Mouse (Mus musculus): ENCODE data around the gene BC052040. TPM values are rescaled to one million over a fixed set of nuclear protein-coding genes. Genes with fewer than 3 reads are reported as not detected.

BC052040 gene
- polyA plus RNA-seq, 1 experiment from 2014 or later = 12.6 TPM

DNA sequence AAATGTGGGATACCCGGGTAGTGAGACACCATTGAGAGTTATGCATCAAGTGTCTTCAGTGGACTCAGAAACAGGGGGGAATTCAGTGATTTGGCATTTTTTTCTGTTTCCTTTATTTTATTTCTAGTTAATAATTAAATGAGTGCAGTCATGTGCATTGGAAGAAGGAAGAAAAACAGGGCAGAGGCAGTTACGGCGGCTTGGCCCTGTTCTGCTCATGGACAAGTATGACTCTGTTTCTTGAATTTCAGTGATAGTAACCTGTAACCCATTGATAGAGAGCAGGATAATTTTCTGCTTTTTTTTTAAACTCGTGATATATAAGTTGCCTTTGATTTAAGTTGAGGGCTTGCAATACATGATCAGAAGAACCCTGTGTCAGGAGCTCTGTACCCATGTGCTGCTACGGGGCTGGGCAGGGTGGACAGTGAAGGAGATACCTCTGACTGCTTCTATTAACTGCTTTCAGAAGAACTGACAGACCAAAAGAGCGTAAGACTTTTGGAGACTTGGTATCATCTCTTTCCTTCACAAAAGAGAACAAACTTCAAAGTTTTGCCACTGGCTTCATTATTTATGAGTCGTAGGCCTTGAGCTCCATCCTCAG lies 91.6 kb downstream of the BC052040 start:
- no peak overlapping the region for H3K4me2 ChIP-seq (ENCODE audit: low read depth, low read length)
- no peaks in the 10 kb centered on the region for H3K36me3 ChIP-seq (ENCODE audit: control insufficient read depth, insufficient read depth, low read length)
- WGBS = 88% methylated on average over 7 of the region's 7 CpGs
- no peak for ATAC-seq (ENCODE audit: low read depth)
- no peak overlapping the region for H3K4me3 ChIP-seq (ENCODE audit: low read depth, low read length)
- no peaks in the 10 kb centered on the region for H3K9me3 ChIP-seq (ENCODE audit: control insufficient read depth, low read length)
- H3K27ac ChIP-seq (ENCODE audit: low read depth, low read length) = no peak overlapping the region
- no peaks in the 10 kb centered on the region for H3K27me3 ChIP-seq (ENCODE audit: control insufficient read depth, insufficient read depth, low read length)
- H3K4me1 ChIP-seq (ENCODE audit: control insufficient read depth, insufficient read depth, low read length) = no peaks in the 10 kb centered on the region
- H3K9ac ChIP-seq (replicated peaks; ENCODE audit: low read depth, low read length) = no peak overlapping the region

DNA sequence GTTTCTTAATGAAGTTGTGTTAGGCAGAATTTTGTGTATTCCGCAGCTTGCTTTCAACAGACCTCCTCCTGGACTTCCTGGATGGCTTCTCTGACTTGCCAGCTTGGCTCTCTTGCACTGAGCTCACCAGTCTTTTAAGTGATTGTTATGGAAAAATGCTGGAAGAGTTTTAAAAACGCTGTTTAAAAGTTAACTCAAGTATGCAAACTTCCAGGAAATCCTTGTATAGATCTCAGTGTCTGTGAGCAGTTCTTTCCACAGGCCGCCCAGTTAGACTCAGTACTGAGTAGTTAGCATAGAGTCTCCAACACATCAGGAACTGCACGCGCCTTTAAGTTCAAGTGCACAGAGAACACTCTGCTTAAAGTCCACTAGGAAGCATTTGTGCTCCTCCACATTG lies 97.3 kb downstream of the BC052040 start:
- no peaks in the 10 kb centered on the region for H3K36me3 ChIP-seq (ENCODE audit: control insufficient read depth, insufficient read depth, low read length)
- H3K4me3 ChIP-seq (ENCODE audit: low read depth, low read length) = no peak overlapping the region
- H3K9ac ChIP-seq (replicated peaks; ENCODE audit: low read depth, low read length) = no peak overlapping the region
- WGBS = 78% methylated on average over 5 of the region's 5 CpGs
- H3K27ac ChIP-seq (ENCODE audit: low read depth, low read length) = no peak overlapping the region
- no peaks in the 10 kb centered on the region for H3K27me3 ChIP-seq (ENCODE audit: control insufficient read depth, insufficient read depth, low read length)
- no peaks in the 10 kb centered on the region for H3K4me1 ChIP-seq (ENCODE audit: control insufficient read depth, insufficient read depth, low read length)
- no peaks in the 10 kb centered on the region for H3K9me3 ChIP-seq (ENCODE audit: control insufficient read depth, low read length)
- ATAC-seq (ENCODE audit: low read depth) = no peak
- H3K4me2 ChIP-seq (ENCODE audit: low read depth, low read length) = no peak overlapping the region

DNA sequence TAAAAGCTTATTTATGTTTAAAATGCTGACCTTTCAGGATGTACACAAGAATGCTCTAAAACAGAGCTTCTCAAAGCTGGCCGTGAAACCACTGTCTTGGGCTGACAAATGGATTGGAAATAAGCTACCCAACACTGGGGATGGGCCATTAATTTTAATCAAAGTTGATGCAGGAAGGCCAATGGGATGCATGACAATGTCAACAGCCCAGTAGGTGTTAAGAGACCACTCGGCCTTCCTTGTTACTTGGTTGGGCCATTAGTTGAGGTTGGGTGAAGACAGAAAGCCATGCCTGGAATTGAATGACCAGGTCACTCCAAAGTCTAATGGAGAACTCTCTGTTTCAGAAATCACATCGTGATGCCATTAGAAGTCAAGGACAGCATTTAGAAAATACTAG lies 103.7 kb downstream of the BC052040 start:
- no peaks in the 10 kb centered on the region for H3K4me1 ChIP-seq (ENCODE audit: control insufficient read depth, insufficient read depth, low read length)
- WGBS = 44% methylated on average over 3 of the region's 3 CpGs

DNA sequence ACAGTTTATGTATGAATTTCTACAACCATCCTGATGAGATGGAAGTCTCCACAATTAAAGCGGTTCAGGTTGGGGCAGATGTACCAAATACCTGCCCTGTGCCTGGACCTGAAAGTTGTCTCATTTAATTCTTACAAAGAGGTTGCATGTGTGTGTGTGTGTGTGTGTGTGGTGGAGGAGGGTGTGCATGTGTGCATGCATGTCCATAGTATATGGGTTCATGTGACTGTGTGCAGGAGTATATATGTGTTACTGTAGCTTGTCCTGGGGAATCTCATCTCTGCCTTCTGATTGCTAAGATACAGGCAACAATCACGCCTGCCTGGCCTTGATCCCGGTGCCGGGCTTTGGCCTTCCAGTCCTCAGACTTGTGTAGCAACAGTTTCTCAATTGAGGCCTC lies 106.1 kb downstream of the BC052040 start:
- WGBS = 91% methylated on average over 4 of the region's 4 CpGs

More for the DNA sequence above, 103.7 kb downstream of the BC052040 start:
- no peaks in the 10 kb centered on the region for H3K36me3 ChIP-seq (ENCODE audit: control insufficient read depth, insufficient read depth, low read length)
- H3K9me3 ChIP-seq (ENCODE audit: control insufficient read depth, low read length) = no peaks in the 10 kb centered on the region
- H3K4me3 ChIP-seq (ENCODE audit: low read depth, low read length) = no peak overlapping the region
- no peak for ATAC-seq (ENCODE audit: low read depth)
- H3K27me3 ChIP-seq (ENCODE audit: control insufficient read depth, insufficient read depth, low read length) = no peaks in the 10 kb centered on the region
- H3K27ac ChIP-seq (ENCODE audit: low read depth, low read length) = no peak overlapping the region
- H3K9ac ChIP-seq (replicated peaks; ENCODE audit: low read depth, low read length) = no peak overlapping the region
- H3K4me2 ChIP-seq (ENCODE audit: low read depth, low read length) = no peak overlapping the region

DNA sequence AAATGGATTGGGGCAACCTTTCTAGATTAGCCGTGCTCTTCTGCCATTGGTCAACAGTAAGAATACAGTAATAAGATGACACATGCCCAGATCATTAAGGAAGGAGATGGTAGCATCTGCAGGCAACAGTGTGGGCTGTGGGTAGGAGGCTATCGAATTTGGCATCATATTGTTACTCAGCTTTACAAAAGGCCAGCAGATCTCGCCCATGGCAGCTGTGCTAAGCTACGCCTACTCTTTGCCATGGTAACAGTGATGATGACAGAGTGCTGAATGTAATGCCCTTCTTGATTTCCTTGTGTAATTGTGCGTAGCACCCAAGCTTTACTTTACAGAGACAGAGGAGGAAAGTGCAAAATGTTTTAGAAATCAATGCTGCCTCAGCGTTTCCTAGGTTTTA lies 106.8 kb downstream of the BC052040 start:
- H3K9me3 ChIP-seq (ENCODE audit: control insufficient read depth, low read length) = no peaks in the 10 kb centered on the region
- H3K36me3 ChIP-seq (ENCODE audit: control insufficient read depth, insufficient read depth, low read length) = no peaks in the 10 kb centered on the region
- peak; percentile 85; the same call in 1 of the 2 replicates for ATAC-seq (ENCODE audit: low read depth)
- no peak overlapping the region for H3K4me2 ChIP-seq (ENCODE audit: low read depth, low read length)
- no peaks in the 10 kb centered on the region for H3K4me1 ChIP-seq (ENCODE audit: control insufficient read depth, insufficient read depth, low read length)
- no peak overlapping the region for H3K4me3 ChIP-seq (ENCODE audit: low read depth, low read length)
- no peak overlapping the region for H3K9ac ChIP-seq (replicated peaks; ENCODE audit: low read depth, low read length)
- no peak overlapping the region for H3K27ac ChIP-seq (ENCODE audit: low read depth, low read length)
- no peaks in the 10 kb centered on the region for H3K27me3 ChIP-seq (ENCODE audit: control insufficient read depth, insufficient read depth, low read length)
- 51% methylated on average over 6 of the region's 6 CpGs for WGBS

More for the DNA sequence above, 106.1 kb downstream of the BC052040 start:
- Histone ChIP-seq H3K36me3 (ENCODE audit: control insufficient read depth, insufficient read depth, low read length) (no peaks in the 10 kb centered on the region), H3K9ac (replicated peaks; ENCODE audit: low read depth, low read length) (no peak overlapping the region), H3K27me3 (ENCODE audit: control insufficient read depth, insufficient read depth, low read length) (no peaks in the 10 kb centered on the region), H3K4me1 (ENCODE audit: control insufficient read depth, insufficient read depth, low read length) (no peaks in the 10 kb centered on the region), H3K27ac (ENCODE audit: low read depth, low read length) (no peak overlapping the region), H3K9me3 (ENCODE audit: control insufficient read depth, low read length) (no peaks in the 10 kb centered on the region), H3K4me2 (ENCODE audit: low read depth, low read length) (no peak overlapping the region), H3K4me3 (ENCODE audit: low read depth, low read length) (no peak overlapping the region)
- no peak for ATAC-seq (ENCODE audit: low read depth)

DNA sequence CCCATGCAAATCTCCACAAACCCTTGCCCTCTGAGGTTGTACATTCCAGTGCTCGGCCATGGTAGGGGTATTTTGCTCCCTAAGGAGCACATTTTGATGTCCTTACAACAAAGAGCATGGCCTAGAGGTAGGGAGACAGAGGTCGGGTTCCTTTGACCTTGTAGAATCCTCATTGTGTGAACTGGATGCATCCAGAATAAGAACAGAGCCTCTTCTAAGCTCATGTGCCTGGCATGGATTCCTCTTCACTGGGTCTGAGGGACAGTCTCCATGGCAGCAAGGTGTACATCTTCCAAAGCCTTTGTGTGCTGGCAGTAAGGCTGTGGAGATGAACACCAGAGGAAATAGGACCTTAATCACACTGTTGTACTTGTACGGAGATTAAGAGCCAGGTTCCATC lies 112.3 kb downstream of the BC052040 start:
- no peaks in the 10 kb centered on the region for H3K27me3 ChIP-seq (ENCODE audit: control insufficient read depth, insufficient read depth, low read length)
- H3K36me3 ChIP-seq (ENCODE audit: control insufficient read depth, insufficient read depth, low read length) = no peaks in the 10 kb centered on the region
- no peak overlapping the region for H3K4me2 ChIP-seq (ENCODE audit: low read depth, low read length)
- no peaks in the 10 kb centered on the region for H3K9me3 ChIP-seq (ENCODE audit: control insufficient read depth, low read length)
- WGBS = 68% methylated on average over 3 of the region's 3 CpGs
- H3K27ac ChIP-seq (ENCODE audit: low read depth, low read length) = no peak overlapping the region
- no peak overlapping the region for H3K9ac ChIP-seq (replicated peaks; ENCODE audit: low read depth, low read length)
- H3K4me1 ChIP-seq (ENCODE audit: control insufficient read depth, insufficient read depth, low read length) = no peaks in the 10 kb centered on the region
- H3K4me3 ChIP-seq (ENCODE audit: low read depth, low read length) = no peak overlapping the region
- ATAC-seq (ENCODE audit: low read depth) = no peak

DNA sequence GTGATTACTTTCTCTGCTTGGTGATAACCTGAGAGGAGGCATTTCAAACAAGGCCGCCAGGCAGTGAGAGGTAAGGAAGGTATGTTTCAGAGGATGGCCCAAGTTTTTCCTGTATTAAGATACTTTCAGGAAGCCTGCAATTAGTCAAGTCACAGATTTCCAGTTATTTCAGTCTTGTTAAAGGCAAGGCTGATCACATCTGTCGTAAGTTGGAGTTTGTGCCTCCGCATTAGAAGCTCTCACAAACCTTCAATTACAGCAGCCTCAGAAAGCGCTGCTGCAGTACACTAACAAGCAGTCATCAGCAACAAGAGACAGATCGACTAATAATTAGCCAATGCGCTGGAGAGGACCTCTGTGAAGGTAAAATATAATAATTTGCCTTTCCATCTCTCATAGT lies 112.9 kb downstream of the BC052040 start:
- no peak for ATAC-seq (ENCODE audit: low read depth)
- WGBS = 93% methylated on average over 6 of the region's 6 CpGs
- Histone ChIP-seq H3K27me3 (ENCODE audit: control insufficient read depth, insufficient read depth, low read length) (no peaks in the 10 kb centered on the region), H3K36me3 (ENCODE audit: control insufficient read depth, insufficient read depth, low read length) (no peaks in the 10 kb centered on the region), H3K9me3 (ENCODE audit: control insufficient read depth, low read length) (no peaks in the 10 kb centered on the region), H3K27ac (ENCODE audit: low read depth, low read length) (no peak overlapping the region), H3K9ac (replicated peaks; ENCODE audit: low read depth, low read length) (no peak overlapping the region), H3K4me3 (ENCODE audit: low read depth, low read length) (no peak overlapping the region), H3K4me2 (ENCODE audit: low read depth, low read length) (no peak overlapping the region), H3K4me1 (ENCODE audit: control insufficient read depth, insufficient read depth, low read length) (no peaks in the 10 kb centered on the region)

DNA sequence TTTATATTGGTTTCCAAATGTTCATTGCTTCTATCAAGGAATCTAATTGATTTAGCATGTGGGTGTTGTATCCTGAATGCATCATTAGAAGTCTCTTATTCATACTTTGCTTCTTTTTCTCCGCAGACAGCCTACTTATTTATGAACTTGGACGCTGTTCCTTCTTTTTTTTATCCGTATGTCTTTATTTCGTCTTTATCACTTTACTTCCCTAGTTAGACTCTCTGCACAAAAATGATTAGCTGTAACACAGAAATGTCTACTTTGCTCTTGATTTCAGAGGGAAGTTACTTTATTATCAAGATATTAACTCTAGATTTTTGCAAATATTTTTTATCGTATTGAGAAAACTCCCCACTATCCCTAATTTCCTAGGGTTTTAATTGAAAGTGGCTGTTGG lies 117.5 kb downstream of the BC052040 start:
- Histone ChIP-seq H3K9ac (replicated peaks; ENCODE audit: low read depth, low read length) (no peak overlapping the region), H3K4me3 (ENCODE audit: low read depth, low read length) (no peak overlapping the region), H3K36me3 (ENCODE audit: control insufficient read depth, insufficient read depth, low read length) (no peaks in the 10 kb centered on the region), H3K4me1 (ENCODE audit: control insufficient read depth, insufficient read depth, low read length) (no peaks in the 10 kb centered on the region), H3K4me2 (ENCODE audit: low read depth, low read length) (no peak overlapping the region), H3K27me3 (ENCODE audit: control insufficient read depth, insufficient read depth, low read length) (no peaks in the 10 kb centered on the region), H3K9me3 (ENCODE audit: control insufficient read depth, low read length) (no peaks in the 10 kb centered on the region), H3K27ac (ENCODE audit: low read depth, low read length) (no peak overlapping the region)
- ATAC-seq (ENCODE audit: low read depth) = no peak
- 86% methylated on average over 5 of the region's 5 CpGs for WGBS

DNA sequence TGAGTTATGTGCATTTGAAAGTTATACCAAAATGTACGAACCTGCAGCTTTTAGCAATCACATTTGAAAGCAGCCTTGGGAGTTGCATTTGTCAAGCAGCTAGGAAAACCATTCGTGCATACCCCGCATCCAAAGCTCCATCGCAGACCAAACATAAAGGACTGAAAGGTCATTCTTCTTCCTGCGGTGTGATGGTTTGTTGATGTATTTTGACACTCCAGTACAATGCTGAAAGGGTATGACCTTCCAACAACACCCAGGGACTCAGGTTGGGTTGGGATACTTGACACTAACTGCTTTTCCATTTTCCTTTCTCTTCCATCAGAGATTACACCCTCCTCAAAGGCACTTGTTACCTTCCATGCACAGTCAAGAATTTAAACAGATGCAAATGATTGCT lies 121.1 kb downstream of the BC052040 start:
- Histone ChIP-seq H3K4me2 (ENCODE audit: low read depth, low read length) (no peak overlapping the region), H3K9ac (replicated peaks; ENCODE audit: low read depth, low read length) (no peak overlapping the region), H3K4me1 (ENCODE audit: control insufficient read depth, insufficient read depth, low read length) (no peaks in the 10 kb centered on the region), H3K27me3 (ENCODE audit: control insufficient read depth, insufficient read depth, low read length) (no peaks in the 10 kb centered on the region), H3K9me3 (ENCODE audit: control insufficient read depth, low read length) (no peaks in the 10 kb centered on the region), H3K36me3 (ENCODE audit: control insufficient read depth, insufficient read depth, low read length) (no peaks in the 10 kb centered on the region), H3K4me3 (ENCODE audit: low read depth, low read length) (no peak overlapping the region), H3K27ac (ENCODE audit: low read depth, low read length) (no peak overlapping the region)
- no peak for ATAC-seq (ENCODE audit: low read depth)
- WGBS = 60% methylated on average over 5 of the region's 5 CpGs
